Mouse (Mus musculus) midbrain, embryonic 10.5 days (tissue): ENCODE results near the gene Frmpd3. TPM values are rescaled to one million over a fixed set of nuclear protein-coding genes. Genes with fewer than 3 reads are reported as not detected.

ENCODE experiments used
- DNase-seq: peaks from one replicate; pipeline ENCODE4 v3.0.0-alpha.2; 2017; ENCODE audit warnings: low spot score
- H3K27ac ChIP-seq: fragments of 300-500 bp; sonication (generic); replicated peaks from 2 replicates; pipeline ENCODE4 v1.5.1; 2016; ENCODE audit warnings: mild to moderate bottlenecking
- H3K27me3 ChIP-seq: fragments of 300-500 bp; sonication (generic); 2 replicates; pipeline ENCODE4 v1.6.1; 2016; ENCODE audit warnings: low read depth, mild to moderate bottlenecking; ENCODE audit not compliant: poor library complexity, severe bottlenecking
- H3K36me3 ChIP-seq: fragments of 300-500 bp; sonication (generic); 2 replicates; pipeline ENCODE4 v1.6.1; 2016; ENCODE audit warnings: mild to moderate bottlenecking, moderate library complexity
- H3K4me1 ChIP-seq: fragments of 300-500 bp; sonication (generic); 2 replicates; pipeline ENCODE4 v1.6.1; 2016
- H3K4me3 ChIP-seq: fragments of 300-500 bp; sonication (generic); 2 replicates; pipeline ENCODE4 v1.5.1; 2016; ENCODE audit warnings: mild to moderate bottlenecking, moderate library complexity
- H3K9me3 ChIP-seq: fragments of 300-500 bp; sonication (generic); replicated peaks from 2 replicates; pipeline ENCODE4 v1.6.1; 2016; ENCODE audit warnings: mild to moderate bottlenecking
- WGBS: fragments of 180-500 bp; shearing (Covaris S2); methylation state at CpG from one replicate; pipeline ENCODE4 v1.1.7; 2016; 5-methylcytosine and 5-hydroxymethylcytosine counted together
- polyA plus RNA-seq: library from polyadenylated mRNA; unstranded; fragments of >200 nt; fragmentation: Nextera tagmentation; extraction: Ambion mirVana; gene quantifications from 2 replicates; pipeline ENCODE4 v1.2.1, GENCODE M21; 2016

The Frmpd3 gene
- polyA plus RNA-seq, 1 experiment from 2014 or later, result 0.59 TPM

- H3K36me3 ChIP-seq, result no peaks in the 10 kb centered on the region
- no peak overlapping the region for H3K27ac ChIP-seq
- H3K9me3 ChIP-seq, result no peaks in the 10 kb centered on the region
- H3K4me1 ChIP-seq, result no peaks in the 10 kb centered on the region
- DNase-seq, result no peak
- H3K27me3 ChIP-seq, result peaks cover 94% of the 10 kb centered on the region
- H3K4me3 ChIP-seq, result no peak overlapping the region
- WGBS, result 91% methylated on average over 4 of the region's 4 CpGs
Measured at GRCm38 (mm10) chrX:140418467-140418866, 76.4 kb downstream of the Frmpd3 start.

- H3K9me3 ChIP-seq, result no peaks in the 10 kb centered on the region
- H3K36me3 ChIP-seq, result no peaks in the 10 kb centered on the region
- H3K4me1 ChIP-seq, result no peaks in the 10 kb centered on the region
- no peak overlapping the region for H3K4me3 ChIP-seq
- peaks cover 66% of the 10 kb centered on the region for H3K27me3 ChIP-seq
- no peak overlapping the region for H3K27ac ChIP-seq
- no peak for DNase-seq
- WGBS, result 72% methylated on average over 4 of the region's 4 CpGs
Measured at GRCm38 (mm10) chrX:140427124-140427523, 85.1 kb downstream of the Frmpd3 start.

GRCm38 (mm10) chrX:140428252-140428651 is 86.2 kb downstream of the Frmpd3 start:
- Histone ChIP-seq H3K4me3 (no peak overlapping the region), H3K36me3 (no peaks in the 10 kb centered on the region), H3K27me3 (peaks cover 68% of the 10 kb centered on the region), H3K9me3 (no peaks in the 10 kb centered on the region), H3K27ac (no peak overlapping the region), H3K4me1 (no peaks in the 10 kb centered on the region)
- 73% methylated on average over 8 of the region's 8 CpGs for WGBS
- DNase-seq, result no peak

GRCm38 (mm10) chrX:140429985-140430384 is 87.9 kb downstream of the Frmpd3 start:
- Histone ChIP-seq H3K27ac (no peak overlapping the region), H3K4me3 (no peak overlapping the region), H3K9me3 (no peaks in the 10 kb centered on the region), H3K36me3 (no peaks in the 10 kb centered on the region), H3K4me1 (no peaks in the 10 kb centered on the region), H3K27me3 (peaks cover 73% of the 10 kb centered on the region)
- WGBS, result 78% methylated on average over 5 of the region's 5 CpGs
- no peak for DNase-seq

- no peaks in the 10 kb centered on the region for H3K9me3 ChIP-seq
- no peak for DNase-seq
- no peaks in the 10 kb centered on the region for H3K4me1 ChIP-seq
- peaks cover 76% of the 10 kb centered on the region for H3K27me3 ChIP-seq
- no peaks in the 10 kb centered on the region for H3K36me3 ChIP-seq
- 92% methylated on average over 12 of the region's 12 CpGs for WGBS
- no peak overlapping the region for H3K4me3 ChIP-seq
- H3K27ac ChIP-seq, result no peak overlapping the region
Measured at GRCm38 (mm10) chrX:140430506-140430905, 88.4 kb downstream of the Frmpd3 start.

GRCm38 (mm10) chrX:140431981-140432380 is 89.9 kb downstream of the Frmpd3 start:
- no peak for DNase-seq
- no peak overlapping the region for H3K27ac ChIP-seq
- H3K36me3 ChIP-seq, result no peaks in the 10 kb centered on the region
- H3K4me1 ChIP-seq, result no peaks in the 10 kb centered on the region
- H3K27me3 ChIP-seq, result peaks cover 80% of the 10 kb centered on the region
- no peaks in the 10 kb centered on the region for H3K9me3 ChIP-seq
- no peak overlapping the region for H3K4me3 ChIP-seq
- WGBS, result 85% methylated on average over 15 of the region's 15 CpGs

GRCm38 (mm10) chrX:140432786-140433185 is 90.7 kb downstream of the Frmpd3 start:
- no peaks in the 10 kb centered on the region for H3K9me3 ChIP-seq
- peaks cover 79% of the 10 kb centered on the region for H3K27me3 ChIP-seq
- H3K36me3 ChIP-seq, result no peaks in the 10 kb centered on the region
- H3K4me3 ChIP-seq, result no peak overlapping the region
- no peak for DNase-seq
- 92% methylated on average over 11 of the region's 11 CpGs for WGBS
- H3K27ac ChIP-seq, result no peak overlapping the region
- no peaks in the 10 kb centered on the region for H3K4me1 ChIP-seq

- Histone ChIP-seq H3K9me3 (no peaks in the 10 kb centered on the region), H3K4me1 (no peaks in the 10 kb centered on the region), H3K27ac (no peak overlapping the region), H3K36me3 (no peaks in the 10 kb centered on the region), H3K27me3 (peaks cover 88% of the 10 kb centered on the region), H3K4me3 (no peak overlapping the region)
- no peak for DNase-seq
Measured at GRCm38 (mm10) chrX:140437906-140438305, 95.8 kb downstream of the Frmpd3 start.

GRCm38 (mm10) chrX:140445551-140445950 is 103.5 kb downstream of the Frmpd3 start:
- no peak for DNase-seq
- peaks cover 84% of the 10 kb centered on the region for H3K27me3 ChIP-seq

GRCm38 (mm10) chrX:140450071-140450470 is 108.0 kb downstream of the Frmpd3 start:
- no peaks in the 10 kb centered on the region for H3K36me3 ChIP-seq
- peaks cover 81% of the 10 kb centered on the region for H3K27me3 ChIP-seq
- H3K4me1 ChIP-seq, result no peaks in the 10 kb centered on the region
- WGBS, result 89% methylated on average over 3 of the region's 3 CpGs
- no peak overlapping the region for H3K27ac ChIP-seq
- no peak overlapping the region for H3K4me3 ChIP-seq
- DNase-seq, result no peak
- H3K9me3 ChIP-seq, result no peaks in the 10 kb centered on the region

More at GRCm38 (mm10) chrX:140445551-140445950, 103.5 kb downstream of the Frmpd3 start:
- 75% methylated on average over 13 of the region's 13 CpGs for WGBS
- no peak overlapping the region for H3K4me3 ChIP-seq
- no peaks in the 10 kb centered on the region for H3K9me3 ChIP-seq
- H3K4me1 ChIP-seq, result no peaks in the 10 kb centered on the region
- H3K36me3 ChIP-seq, result no peaks in the 10 kb centered on the region
- no peak overlapping the region for H3K27ac ChIP-seq

- no peaks in the 10 kb centered on the region for H3K9me3 ChIP-seq
- H3K4me1 ChIP-seq, result peaks cover 9% of the 10 kb centered on the region
- H3K4me3 ChIP-seq, result peak within 1 kb of the TSS; percentile 64
- 22% methylated on average over 26 of the region's 26 CpGs for WGBS
- peak; percentile 82 for DNase-seq
- peaks cover 77% of the 10 kb centered on the region for H3K27me3 ChIP-seq
- H3K27ac ChIP-seq, result peak within 1 kb of the TSS; percentile 83
- no peaks in the 10 kb centered on the region for H3K36me3 ChIP-seq
Measured at GRCm38 (mm10) chrX:140456279-140456731, 114.2 kb downstream of the Frmpd3 start, which contains the start of gene Prps1. Gene Prps1 (plus strand): TSS chrX:140456613.

GRCm38 (mm10) chrX:140456751-140457491 is 114.9 kb downstream of the Frmpd3 start:
- WGBS, result 21% methylated on average over 39 of the region's 39 CpGs
- H3K36me3 ChIP-seq, result no peaks in the 10 kb centered on the region
- peak overlapping the region; percentile 64 for H3K4me3 ChIP-seq
- H3K27me3 ChIP-seq, result peaks cover 71% of the 10 kb centered on the region
- peak overlapping the region; percentile 83 for H3K27ac ChIP-seq
- H3K4me1 ChIP-seq, result peaks cover 9% of the 10 kb centered on the region
- no peak for DNase-seq
- H3K9me3 ChIP-seq, result no peaks in the 10 kb centered on the region

GRCm38 (mm10) chrX:140457502-140457901 is 115.4 kb downstream of the Frmpd3 start:
- Histone ChIP-seq H3K9me3 (no peaks in the 10 kb centered on the region), H3K4me1 (peaks cover 9% of the 10 kb centered on the region), H3K36me3 (no peaks in the 10 kb centered on the region), H3K27ac (no peak overlapping the region; the same call in 1 of the 2 replicates), H3K4me3 (peak overlapping the region; percentile 64), H3K27me3 (peaks cover 68% of the 10 kb centered on the region)
- WGBS, result 23% methylated on average over 12 of the region's 12 CpGs
- DNase-seq, result peak; percentile 12
